Mouse (Mus musculus): ENCODE data around the gene Pigk.

- TF ChIP-seq ZC3H11A (IDR thresholded peaks at IDR 0.05; ENCODE audit: borderline replicate concordance, low read depth, low read length) (no peak), HCFC1 (IDR thresholded peaks at IDR 0.05; ENCODE audit: borderline replicate concordance, insufficient read depth, low read length) (no peak)
These were observed 265.7 kb downstream of the Pigk start for GRCm38 (mm10) chr3:152979481-152980092.

All from ES-E14 (cell line).